ENCODE assay signal across 29 mouse cellular contexts in the genomic region with DNA sequence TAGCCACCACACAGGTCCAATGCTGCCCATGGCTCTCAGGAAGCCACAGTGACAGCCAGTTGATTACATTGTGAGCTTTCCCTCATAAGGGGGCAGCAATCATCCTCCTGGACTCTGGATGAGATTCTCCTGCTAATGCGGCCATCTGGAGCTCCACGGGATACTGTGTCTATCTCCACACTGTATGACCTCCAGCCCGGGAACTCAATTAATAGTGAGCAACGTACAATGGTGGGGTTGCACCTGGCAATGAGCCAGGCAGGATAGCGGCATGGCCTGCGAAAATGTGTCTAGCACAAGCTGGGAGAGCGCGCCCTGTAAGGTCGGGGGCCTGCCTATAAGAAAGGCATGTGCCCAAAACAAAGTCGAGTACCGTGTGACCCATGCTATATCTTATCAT. TPM values are rescaled to one million over a fixed set of nuclear protein-coding genes. Genes with fewer than 3 reads are reported as not detected.
DNase-seq lines count a peak whose midpoint lies in the region; ATAC-seq and TF ChIP-seq lines count a peak whose summit lies in the region.
"Had no signal": no experiment of that assay in that cellular context is flagged by ENCODE, and none has a peak within 500 bp of the region (broad histone marks: within the 10 kb centered on the region; RNA-seq: fewer than 3 reads in every experiment).

No protein-coding gene starts in this region.

- DNase-seq in hindbrain, postnatal 0 days (ENCODE audit: low spot score), result peak; percentile 77
- DNase-seq in cerebellum, adult 11 months, result peak; percentile 13
- peak; percentile 41 for DNase-seq in cerebellum, adult 9-10 months
- DNase-seq in retina, embryonic 14.5 days (ENCODE audit: low spot score), result peak; percentile 46
- DNase-seq in forebrain, embryonic 10.5 days (ENCODE audit: extremely low spot score, low spot score), result no peak
- DNase-seq in kidney, adult 11 months, result no peak
- DNase-seq: adrenal gland, adult 2 months; B cell, adult 2 months; kidney, adult 2 months; lung, adult 18-20 months; lung, postnatal 10 days; right cerebral cortex, postnatal 14 days had no signal

- no peak overlapping the region for H3K27ac ChIP-seq in hindbrain, postnatal 0 days
- H3K27ac ChIP-seq in hindbrain, embryonic 13.5 days, result no peak overlapping the region
- no peak overlapping the region for H3K27ac ChIP-seq in forebrain, embryonic 10.5 days
- H3K27ac ChIP-seq: embryonic facial prominence, embryonic 12.5 days; forebrain, embryonic 13.5 days; heart, embryonic 10.5 days; kidney, postnatal 0 days; limb, embryonic 13.5 days; liver, embryonic 12.5 days; neural tube, embryonic 15.5 days had no signal

- TF ChIP-seq CTCF in hindbrain, postnatal 0 days (IDR thresholded peaks at IDR 0.05; ENCODE audit: low read depth), result peak; percentile 25; the same call in 1 of the 2 replicates

- no peaks in the 10 kb centered on the region for H3K36me3 ChIP-seq in hindbrain, postnatal 0 days (ENCODE audit: insufficient read depth, low read length)
- no peaks in the 10 kb centered on the region for H3K36me3 ChIP-seq in hindbrain, embryonic 13.5 days
- H3K36me3 ChIP-seq in forebrain, embryonic 10.5 days (replicated peaks), result no peaks in the 10 kb centered on the region
- H3K36me3 ChIP-seq: embryonic facial prominence, embryonic 12.5 days; G1E; heart, embryonic 10.5 days; limb, embryonic 13.5 days; liver, embryonic 12.5 days; neural tube, embryonic 15.5 days had no signal

- WGBS in hindbrain, postnatal 0 days, result 59% methylated on average over 11 of the region's 11 CpGs
- 74% methylated on average over 11 of the region's 11 CpGs for WGBS in hindbrain, embryonic 13.5 days
- 92% methylated on average over 11 of the region's 11 CpGs for WGBS in forebrain, embryonic 10.5 days

- no peak overlapping the region for H3K4me2 ChIP-seq in hindbrain, postnatal 0 days (ENCODE audit: low read depth, low read length)
- H3K4me2 ChIP-seq in hindbrain, embryonic 13.5 days, result no peak overlapping the region
- H3K4me2 ChIP-seq: embryonic facial prominence, embryonic 12.5 days; forebrain, embryonic 13.5 days; limb, embryonic 13.5 days; liver, embryonic 12.5 days; midbrain, embryonic 11.5 days; neural tube, embryonic 15.5 days had no signal

- no peaks in the 10 kb centered on the region for H3K9me3 ChIP-seq in hindbrain, postnatal 0 days (ENCODE audit: low read length)
- no peaks in the 10 kb centered on the region for H3K9me3 ChIP-seq in hindbrain, embryonic 13.5 days
- H3K9me3 ChIP-seq in forebrain, embryonic 10.5 days, result no peaks in the 10 kb centered on the region
- H3K9me3 ChIP-seq: embryonic facial prominence, embryonic 12.5 days; forebrain, embryonic 13.5 days; G1E; heart, embryonic 10.5 days; limb, embryonic 13.5 days; liver, embryonic 12.5 days; neural tube, embryonic 15.5 days had no signal

- no peak overlapping the region for H3K9ac ChIP-seq in hindbrain, postnatal 0 days (replicated peaks; ENCODE audit: low read length)
- no peak overlapping the region for H3K9ac ChIP-seq in hindbrain, embryonic 13.5 days
- H3K9ac ChIP-seq: embryonic facial prominence, embryonic 12.5 days; forebrain, embryonic 13.5 days; limb, embryonic 13.5 days; liver, embryonic 12.5 days; neural tube, embryonic 15.5 days had no signal

- peak; percentile 70 for ATAC-seq in hindbrain, postnatal 0 days
- ATAC-seq in hindbrain, embryonic 13.5 days (ENCODE audit: low FRiP score), result no peak
- ATAC-seq: forebrain, embryonic 13.5 days; liver, embryonic 12.5 days; Patski had no signal

- no peak overlapping the region for H3K4me3 ChIP-seq in hindbrain, postnatal 0 days (ENCODE audit: low read length)
- H3K4me3 ChIP-seq in hindbrain, embryonic 13.5 days, result no peak overlapping the region
- no peak overlapping the region for H3K4me3 ChIP-seq in forebrain, embryonic 10.5 days
- H3K4me3 ChIP-seq: embryonic facial prominence, embryonic 12.5 days; forebrain, embryonic 13.5 days; heart, embryonic 10.5 days; limb, embryonic 13.5 days; liver, embryonic 12.5 days; neural tube, embryonic 15.5 days had no signal

- no peaks in the 10 kb centered on the region for H3K27me3 ChIP-seq in hindbrain, postnatal 0 days (ENCODE audit: insufficient read depth, low read length)
- H3K27me3 ChIP-seq in hindbrain, embryonic 13.5 days, result peaks cover 6% of the 10 kb centered on the region; the same call in 1 of the 2 replicates
- no peaks in the 10 kb centered on the region for H3K27me3 ChIP-seq in forebrain, embryonic 10.5 days (ENCODE audit: poor library complexity, severe bottlenecking)
- H3K27me3 ChIP-seq: embryonic facial prominence, embryonic 12.5 days; forebrain, embryonic 13.5 days; neural tube, embryonic 15.5 days; Patski had no signal

- H3K4me1 ChIP-seq in hindbrain, postnatal 0 days (ENCODE audit: insufficient read depth, low read length), result no peaks in the 10 kb centered on the region
- peaks cover 2% of the 10 kb centered on the region; the same call in 1 of the 2 replicates for H3K4me1 ChIP-seq in hindbrain, embryonic 13.5 days (replicated peaks)
- H3K4me1 ChIP-seq in forebrain, embryonic 10.5 days, result peaks cover 11% of the 10 kb centered on the region
- H3K4me1 ChIP-seq: embryonic facial prominence, embryonic 12.5 days; forebrain, embryonic 13.5 days; liver, embryonic 12.5 days; neural tube, embryonic 15.5 days had no signal

RNA-seq across cellular contexts. Expression of gene Dmrtb1, which starts 23.4 kb away (rescaled TPM):
- total RNA-seq in hindbrain, postnatal 0 days (2014; rRNA removed), result 4.5 and 8.1 TPM in 2 replicates
- polyA plus RNA-seq in hindbrain, postnatal 0 days (2015; fragmentation: Nextera tagmentation; extraction: Ambion mirVana), result 9.6 and 12.2 TPM in 2 replicates
- 21.8 and 26.3 TPM in 2 replicates for polyA plus RNA-seq in hindbrain, embryonic 13.5 days (2015; fragmentation: Nextera tagmentation; extraction: Ambion mirVana)
- polyA plus RNA-seq in forebrain, embryonic 10.5 days (2016; fragmentation: Nextera tagmentation; extraction: Ambion mirVana), result 0.87 and 2.7 TPM in 2 replicates
- total RNA-seq: adrenal gland, adult 2 months; adrenal gland, postnatal 4 days; CH12.LX; G1E; gastrocnemius, adult 8-10 months; hematopoietic stem cell, adult 5-6 weeks had no signal
- polyA plus RNA-seq: adrenal gland, adult 2 months; G1E; heart, embryonic 16.5 days; kidney, postnatal 0 days; large intestine, adult 2 months; liver, embryonic 12.5 days; Patski had no signal

Comparison
In these comparisons a context has a peak if more than half of its experiments do, and no peak if none do; other contexts are left out.
1. DNase-seq: peak in hindbrain, postnatal 0 days (single experiment), cerebellum, adult 11 months (single experiment), cerebellum, adult 9-10 months (single experiment) and retina, embryonic 14.5 days (single experiment); none in forebrain, embryonic 10.5 days (single experiment) and kidney, adult 11 months (single experiment).